Mouse (Mus musculus): ENCODE results near the gene Fzd4.

Gene Fzd4

GRCm38 (mm10) chr7:89404081-89404733, at the start of gene Fzd4, which contains the start of gene Tmem135:
Gene Fzd4, plus strand, starts transcription at chr7:89404355.
Gene Tmem135, minus strand, starts transcription at chr7:89404222.
- peak; percentile 89 to 93 for DNase-seq (ENCODE audit: low spot score in 2 of 2)

- no peak for DNase-seq (ENCODE audit: low spot score in 2 of 2)
Measured at GRCm38 (mm10) chr7:89355519-89356255, 48.5 kb upstream of the Fzd4 start.

- no peak for DNase-seq (ENCODE audit: low spot score in 2 of 2)
Measured at GRCm38 (mm10) chr7:89356307-89356706, 47.8 kb upstream of the Fzd4 start.

- DNase-seq (ENCODE audit: low spot score in 2 of 2) = no peak
Measured at GRCm38 (mm10) chr7:89363975-89364374, 40.2 kb upstream of the Fzd4 start.

- DNase-seq (ENCODE audit: low spot score in 2 of 2) = no peak
Measured at GRCm38 (mm10) chr7:89365135-89365880, 38.8 kb upstream of the Fzd4 start.

GRCm38 (mm10) chr7:89367643-89368042, 36.5 kb upstream of the Fzd4 start:
- DNase-seq (ENCODE audit: low spot score in 2 of 2) = no peak

- no peak for DNase-seq (ENCODE audit: low spot score in 2 of 2)
Measured at GRCm38 (mm10) chr7:89370086-89370485, 34.1 kb upstream of the Fzd4 start.

GRCm38 (mm10) chr7:89370917-89371316, 33.2 kb upstream of the Fzd4 start:
- DNase-seq (ENCODE audit: low spot score in 2 of 2) = no peak

GRCm38 (mm10) chr7:89371623-89372295, 32.4 kb upstream of the Fzd4 start:
- DNase-seq (ENCODE audit: low spot score in 2 of 2) = no peak

- no peak for DNase-seq (ENCODE audit: low spot score in 2 of 2)
Measured at GRCm38 (mm10) chr7:89380935-89381705, 23.0 kb upstream of the Fzd4 start.

GRCm38 (mm10) chr7:89382892-89383291, 21.3 kb upstream of the Fzd4 start:
- DNase-seq (ENCODE audit: low spot score in 2 of 2) = no peak

GRCm38 (mm10) chr7:89388981-89389380, 15.2 kb upstream of the Fzd4 start:
- DNase-seq (ENCODE audit: low spot score in 2 of 2) = no peak

- DNase-seq (ENCODE audit: low spot score in 2 of 2) = no peak
Measured at GRCm38 (mm10) chr7:89390660-89391059, 13.5 kb upstream of the Fzd4 start.

GRCm38 (mm10) chr7:89391281-89391680, 12.9 kb upstream of the Fzd4 start:
- no peak for DNase-seq (ENCODE audit: low spot score in 2 of 2)

- no peak for DNase-seq (ENCODE audit: low spot score in 2 of 2)
Measured at GRCm38 (mm10) chr7:89391831-89392230, 12.3 kb upstream of the Fzd4 start.

- DNase-seq (ENCODE audit: low spot score in 2 of 2) = no peak
Measured at GRCm38 (mm10) chr7:89392388-89392787, 11.8 kb upstream of the Fzd4 start.

- DNase-seq (ENCODE audit: low spot score in 2 of 2) = no peak
Measured at GRCm38 (mm10) chr7:89392825-89393224, 11.3 kb upstream of the Fzd4 start.

- no peak for DNase-seq (ENCODE audit: low spot score in 2 of 2)
Measured at GRCm38 (mm10) chr7:89395399-89395798, 8.8 kb upstream of the Fzd4 start.

GRCm38 (mm10) chr7:89396386-89396785, 7.8 kb upstream of the Fzd4 start:
- DNase-seq (ENCODE audit: low spot score in 2 of 2) = no peak

- DNase-seq (ENCODE audit: low spot score in 2 of 2) = no peak
Measured at GRCm38 (mm10) chr7:89397837-89398534, 6.2 kb upstream of the Fzd4 start.

- no peak for DNase-seq (ENCODE audit: low spot score in 2 of 2)
Measured at GRCm38 (mm10) chr7:89400721-89401120, 3.4 kb upstream of the Fzd4 start.

Measured in urinary bladder, adult 18-20 months (tissue).